Mouse (Mus musculus): ENCODE measurements around the gene Ebf4. TPM values are rescaled to one million over a fixed set of nuclear protein-coding genes. Genes with fewer than 3 reads are reported as not detected.
"Not testable (repeated sequence)": the region's sequence is repeated elsewhere in the genome, so short reads cannot be mapped to it uniquely, and the experiment has no call there.

Gene Ebf4
- polyA plus RNA-seq, 1 experiment from 2014 or later: 0.12 TPM

GRCm38 (mm10) chr2:130295331-130296133 lies 563 bp downstream of the Ebf4 start:
- peak; percentile 37 for DNase-seq (ENCODE audit: low spot score)

GRCm38 (mm10) chr2:130296134-130296745 lies 1.3 kb downstream of the Ebf4 start:
- DNase-seq (ENCODE audit: low spot score): no peak

- DNase-seq (ENCODE audit: low spot score): no peak
Observed at GRCm38 (mm10) chr2:130297580-130297979, 2.6 kb downstream of the Ebf4 start.

GRCm38 (mm10) chr2:130303014-130303413 lies 8.0 kb downstream of the Ebf4 start:
- no peak for DNase-seq (ENCODE audit: low spot score)

- DNase-seq (ENCODE audit: low spot score): no peak
Observed at GRCm38 (mm10) chr2:130327057-130327456, 32.1 kb downstream of the Ebf4 start.

GRCm38 (mm10) chr2:130329502-130329901 lies 34.5 kb downstream of the Ebf4 start:
- DNase-seq (ENCODE audit: low spot score): no peak

- no peak for DNase-seq (ENCODE audit: low spot score)
Observed at GRCm38 (mm10) chr2:130335112-130335511, 40.1 kb downstream of the Ebf4 start.

- no peak for DNase-seq (ENCODE audit: low spot score)
Observed at GRCm38 (mm10) chr2:130340464-130341219, 45.7 kb downstream of the Ebf4 start.

GRCm38 (mm10) chr2:130341220-130341580 lies 46.2 kb downstream of the Ebf4 start:
- no peak for DNase-seq (ENCODE audit: low spot score)

GRCm38 (mm10) chr2:130350376-130350775 lies 55.4 kb downstream of the Ebf4 start:
- DNase-seq (ENCODE audit: low spot score): no peak

- no peak for DNase-seq (ENCODE audit: low spot score)
Observed at GRCm38 (mm10) chr2:130351758-130352339, 56.9 kb downstream of the Ebf4 start.

- DNase-seq (ENCODE audit: low spot score): no peak
Observed at GRCm38 (mm10) chr2:130353411-130353810, 58.4 kb downstream of the Ebf4 start.

GRCm38 (mm10) chr2:130353889-130354288 lies 58.9 kb downstream of the Ebf4 start:
- no peak for DNase-seq (ENCODE audit: low spot score)

- DNase-seq (ENCODE audit: low spot score): no peak
Observed at GRCm38 (mm10) chr2:130357551-130357950, 62.6 kb downstream of the Ebf4 start.

- no peak for DNase-seq (ENCODE audit: low spot score)
Observed at GRCm38 (mm10) chr2:130358852-130359251, 63.9 kb downstream of the Ebf4 start.

- DNase-seq (ENCODE audit: low spot score): peak; percentile 23
Observed at GRCm38 (mm10) chr2:130362511-130363026, 67.6 kb downstream of the Ebf4 start.

- peak; percentile 14 for DNase-seq (ENCODE audit: low spot score)
Observed at GRCm38 (mm10) chr2:130365211-130366094, 70.5 kb downstream of the Ebf4 start.

- no peak for DNase-seq (ENCODE audit: low spot score)
Observed at GRCm38 (mm10) chr2:130367386-130367785, 72.4 kb downstream of the Ebf4 start.

GRCm38 (mm10) chr2:130373026-130373425 lies 78.1 kb downstream of the Ebf4 start:
- not testable (repeated sequence) for DNase-seq (ENCODE audit: low spot score)

- DNase-seq (ENCODE audit: low spot score): no peak
Observed at GRCm38 (mm10) chr2:130374951-130375350, 80.0 kb downstream of the Ebf4 start.

All from thymus, postnatal 0 days (tissue).